Mouse (Mus musculus) cortical plate, adult 2 months (tissue): ENCODE results near the gene Tex2.

Source experiments
- CTCF ChIP-seq: fragments of 200-500 bp; IDR thresholded peaks from 2 replicates; pipeline ENCODE4 v1.5.1; 2011; ENCODE audit warnings: mild to moderate bottlenecking, control low read depth, low read length; ENCODE audit not compliant: insufficient read depth; ENCODE audit errors: extremely low read depth
- POLR2A ChIP-seq: fragments of 200-500 bp; IDR thresholded peaks from 2 replicates; pipeline ENCODE4 v1.6.1; 2011; ENCODE audit warnings: mild to moderate bottlenecking, low read length, control low read depth; ENCODE audit not compliant: insufficient read depth; ENCODE audit errors: extremely low read depth

DNA sequence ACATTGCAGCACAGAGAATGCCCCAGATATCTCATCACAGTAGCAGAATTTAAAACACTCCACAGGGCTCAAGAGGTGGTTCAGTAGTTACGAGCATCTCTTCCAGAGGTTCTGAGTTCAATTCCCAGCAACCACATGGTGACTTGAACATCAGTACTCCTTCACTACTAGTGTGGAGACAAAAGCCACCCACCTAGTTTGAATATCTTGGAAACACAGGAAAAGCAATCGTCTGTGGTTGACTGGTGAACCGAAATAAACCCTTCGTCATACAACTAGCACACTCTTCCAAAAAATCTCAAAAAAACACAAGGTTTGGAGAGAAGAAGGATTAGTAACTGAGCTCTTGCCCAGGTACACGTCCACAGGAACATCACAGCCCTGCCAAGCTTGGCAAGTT, 149.4 kb downstream of the Tex2 start:
- TF ChIP-seq CTCF (no peak), POLR2A (no peak)
